Mouse (Mus musculus) G1E (cell line): ENCODE data around the gene Gpc6.

Experiments used
- CTCF ChIP-seq: IDR thresholded peaks from 2 replicates; pipeline ENCODE4 v1.5.1; 2012; ENCODE audit warnings: low read depth, low read length, inconsistent platforms, mixed read lengths
- POLR2AphosphoS5 ChIP-seq: IDR thresholded peaks from 2 replicates; pipeline ENCODE4 v1.6.1; 2012; ENCODE audit warnings: low read depth, low read length, inconsistent platforms; ENCODE audit not compliant: insufficient replicate concordance

DNA sequence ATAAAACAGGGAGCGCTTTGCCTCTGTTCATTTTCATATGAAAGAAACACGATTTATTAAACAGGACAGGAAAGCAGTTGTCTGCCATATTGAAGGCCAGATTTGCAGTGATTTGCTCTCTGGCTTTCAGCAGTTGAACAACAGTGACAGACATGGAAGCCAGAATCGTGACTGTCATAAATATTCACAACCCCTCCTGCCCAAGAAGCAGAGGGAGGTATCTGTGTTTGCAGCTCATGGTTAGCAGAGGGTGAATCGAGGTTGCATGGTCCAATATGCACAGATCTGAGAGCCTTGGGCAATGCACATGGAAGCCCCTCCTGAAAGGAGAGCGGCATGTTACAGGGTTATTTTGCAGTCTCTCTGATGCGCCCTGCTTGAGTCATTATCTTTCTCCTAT is 730.3 kb downstream of the Gpc6 start:
- no peak for TF ChIP-seq CTCF
- TF ChIP-seq POLR2AphosphoS5: no peak
